ENCODE assay signal across 9 mouse cellular contexts in genomic region chr3:107680790-107681576, GRCm38 (mm10). TPM values are rescaled to one million over a fixed set of nuclear protein-coding genes. Genes with fewer than 3 reads are reported as not detected.
DNase-seq lines count a peak whose midpoint lies in the region; ATAC-seq and TF ChIP-seq lines count a peak whose summit lies in the region.
"Had no signal": no experiment of that assay in that cellular context is flagged by ENCODE, and none has a peak within 500 bp of the region (broad histone marks: within the 10 kb centered on the region; RNA-seq: fewer than 3 reads in every experiment).

No protein-coding gene starts in this region.

- no peaks in the 10 kb centered on the region for H3K36me3 ChIP-seq in testis, adult 2 months (ENCODE audit: control insufficient read depth, insufficient read depth, low read length)
- H3K36me3 ChIP-seq in hindbrain, embryonic 14.5 days (replicated peaks; ENCODE audit: control insufficient read depth, insufficient read depth): peaks cover 16% of the 10 kb centered on the region

- no peak overlapping the region for H3K4me3 ChIP-seq in testis, adult 2 months (ENCODE audit: control insufficient read depth, low read depth, low read length)
- no peak overlapping the region for H3K4me3 ChIP-seq in hindbrain, embryonic 14.5 days (replicated peaks; ENCODE audit: low read length)

- no peaks in the 10 kb centered on the region for H3K9me3 ChIP-seq in hindbrain, embryonic 14.5 days (ENCODE audit: control insufficient read depth, low read length)

- TF ChIP-seq CTCF in testis, adult 2 months (IDR thresholded peaks at IDR 0.05; ENCODE audit: control insufficient read depth, insufficient read depth, insufficient replicate concordance, low read depth, low read length): no peak

- peak overlapping the region; percentile 8; the same call in 1 of the 2 replicates for H3K27ac ChIP-seq in testis, adult 2 months (ENCODE audit: control insufficient read depth, insufficient read depth, low read depth, low read length)
- H3K27ac ChIP-seq in hindbrain, embryonic 14.5 days: peak overlapping the region; percentile 45; the same call in 1 of the 2 replicates

- H3K4me1 ChIP-seq in testis, adult 2 months (ENCODE audit: control insufficient read depth, insufficient read depth, low read length): no peaks in the 10 kb centered on the region
- peaks cover 27% of the 10 kb centered on the region for H3K4me1 ChIP-seq in hindbrain, embryonic 14.5 days (replicated peaks; ENCODE audit: control insufficient read depth, insufficient read depth, low read length)

- peak; percentile 35 to 70 for DNase-seq in adrenal gland, adult (ENCODE audit: inconsistent age in 2 of 2, low spot score in 1 of 2)
- DNase-seq in adrenal gland, adult 18-20 months (ENCODE audit: low spot score in 2 of 2): no peak
- no peak for DNase-seq in testis, postnatal 10 days (ENCODE audit: low spot score)
- DNase-seq in hindbrain, embryonic 14.5 days (ENCODE audit: low spot score): peak; percentile 57
- DNase-seq in left cerebral cortex, postnatal 36 days (ENCODE audit: low spot score in 2 of 2): peak; percentile 61 to 62
- peak; percentile 67 for DNase-seq in right cerebral cortex, postnatal 25 days
- no peak for DNase-seq in spleen, adult 12 weeks (ENCODE audit: low spot score)

- intact Hi-C loops in left cerebral cortex, postnatal 36 days (cut with DNase I): no loop called here

- 30% methylated on average over 7 of the region's 7 CpGs for WGBS in hindbrain, embryonic 14.5 days

- H3K27me3 ChIP-seq in testis, adult 2 months (ENCODE audit: control insufficient read depth, insufficient read depth, low read length): no peaks in the 10 kb centered on the region
- no peaks in the 10 kb centered on the region for H3K27me3 ChIP-seq in hindbrain, embryonic 14.5 days (ENCODE audit: control insufficient read depth, insufficient read depth, low read length)

- H3K4me2 ChIP-seq in hindbrain, embryonic 14.5 days (replicated peaks): no peak overlapping the region; the same call in 1 of the 2 replicates

- TF ChIP-seq POLR2A in testis, adult 2 months (IDR thresholded peaks at IDR 0.05; ENCODE audit: control insufficient read depth, low read depth, low read length): no peak

- peak; percentile 59; the same call in 1 of the 2 replicates for ATAC-seq in hindbrain, embryonic 14.5 days (ENCODE audit: low FRiP score)

- H3K9ac ChIP-seq in hindbrain, embryonic 14.5 days: no peak overlapping the region

RNA-seq across cellular contexts. Expression of gene Ahcyl1, which starts 15.4 kb away (rescaled TPM):
- total RNA-seq in adrenal gland, adult 18-20 months (2021): 100 to 1,000 TPM; 252 to 308 TPM
- 35.7 and 48.2 TPM in 2 replicates for polyA plus RNA-seq in testis, adult 2 months (2012; rRNA removed)
- polyA plus RNA-seq in hindbrain, embryonic 14.5 days (2014; fragmentation: Nextera tagmentation; extraction: Ambion mirVana): 131 and 141 TPM in 2 replicates
- 100 to 1,000 TPM; 325 TPM for total RNA-seq in left cerebral cortex, postnatal 36 days (2021)

RNA-seq across cellular contexts. Expression of gene Strip1, which starts 49.5 kb away (rescaled TPM):
- total RNA-seq in adrenal gland, adult 18-20 months (2021): 10 to 100 TPM; 28.2 to 34.6 TPM
- polyA plus RNA-seq in testis, adult 2 months (2012; rRNA removed): 19.2 and 21.2 TPM in 2 replicates
- polyA plus RNA-seq in hindbrain, embryonic 14.5 days (2014; fragmentation: Nextera tagmentation; extraction: Ambion mirVana): 158 and 170 TPM in 2 replicates
- total RNA-seq in left cerebral cortex, postnatal 36 days (2021): 10 to 100 TPM; 58.0 to 63.7 TPM

RNA-seq across cellular contexts. Expression of gene Gm10961, which starts 49.9 kb away (rescaled TPM):
- not detected for total RNA-seq in adrenal gland, adult 18-20 months (2021)
- not detected in 2 replicates for polyA plus RNA-seq in testis, adult 2 months (2012; rRNA removed)
- not detected in 2 replicates for polyA plus RNA-seq in hindbrain, embryonic 14.5 days (2014; fragmentation: Nextera tagmentation; extraction: Ambion mirVana)
- total RNA-seq in left cerebral cortex, postnatal 36 days (2021): not detected
- polyA plus RNA-seq: spleen, adult 2 months had no signal

Comparison
In these comparisons a context has a peak if more than half of its experiments do, and no peak if none do; other contexts are left out.
1. DNase-seq: peak in adrenal gland, adult (2 of 2), hindbrain, embryonic 14.5 days (single experiment), left cerebral cortex, postnatal 36 days (2 of 2) and right cerebral cortex, postnatal 25 days (single experiment); none in adrenal gland, adult 18-20 months (0 of 2), testis, postnatal 10 days (single experiment) and spleen, adult 12 weeks (single experiment).